8 mouse cellular contexts compared by ENCODE assay signal in the genomic region with DNA sequence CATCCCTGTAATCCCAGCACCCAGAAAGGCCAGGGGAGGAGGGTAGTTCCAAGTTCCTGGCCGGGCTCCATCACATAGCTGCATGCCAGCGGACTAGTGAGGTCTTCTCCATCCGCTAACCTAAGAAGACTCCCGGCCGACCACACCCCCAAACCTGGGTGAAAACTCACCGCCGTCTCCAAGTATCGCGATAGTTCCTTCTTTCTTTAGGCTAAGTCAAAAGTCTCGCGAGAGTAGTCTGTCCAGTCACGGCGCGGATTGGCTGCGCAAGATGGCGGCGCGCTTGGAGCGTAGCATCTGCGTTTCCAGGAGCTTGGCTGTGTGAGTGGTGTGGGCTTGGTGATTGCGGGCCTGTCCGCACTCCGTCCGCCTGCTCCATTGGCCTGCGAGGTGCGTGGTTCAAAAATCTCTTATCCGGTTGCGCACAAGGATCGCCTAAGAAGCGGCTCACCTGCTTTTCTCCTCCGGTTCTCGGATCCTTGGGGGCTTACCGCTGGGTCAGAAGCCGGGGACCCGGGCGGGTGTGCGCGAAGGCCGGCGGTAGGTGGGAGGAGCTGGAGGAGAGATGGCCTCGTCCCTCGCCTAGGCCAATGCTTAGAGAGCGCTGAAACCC. TPM values are rescaled to one million over a fixed set of nuclear protein-coding genes. Genes with fewer than 3 reads are reported as not detected.
DNase-seq lines count a peak whose midpoint lies in the region; ATAC-seq lines count a peak whose summit lies in the region.

A gene (plus strand): TSS at position 236 of the 613 bp plus-strand sequence.

- no peaks in the 10 kb centered on the region for H3K27me3 ChIP-seq in heart, embryonic 14.5 days (ENCODE audit: control insufficient read depth, insufficient read depth, low read length)
- no peaks in the 10 kb centered on the region for H3K27me3 ChIP-seq in liver, embryonic 13.5 days
- H3K27me3 ChIP-seq in stomach, embryonic 16.5 days (ENCODE audit: control insufficient read depth, insufficient read depth, low read length), result no peaks in the 10 kb centered on the region

- H3K9ac ChIP-seq in heart, embryonic 14.5 days (ENCODE audit: low read length), result peak within 1 kb of the TSS; percentile 84
- H3K9ac ChIP-seq in liver, embryonic 13.5 days, result peak within 1 kb of the TSS; percentile 80
- H3K9ac ChIP-seq in stomach, embryonic 16.5 days (ENCODE audit: low read length), result peak within 1 kb of the TSS; percentile 82

- peaks cover 25% of the 10 kb centered on the region for H3K36me3 ChIP-seq in heart, embryonic 14.5 days (ENCODE audit: control insufficient read depth, insufficient read depth, low read length)
- H3K36me3 ChIP-seq in liver, embryonic 13.5 days, result peaks cover 27% of the 10 kb centered on the region
- H3K36me3 ChIP-seq in stomach, embryonic 16.5 days (ENCODE audit: control insufficient read depth, insufficient read depth, low read length), result peaks cover 9% of the 10 kb centered on the region

- peaks cover 0 to 12% of the 10 kb centered on the region in 2 experiments; a peak in 2 of 4 replicates for H3K4me1 ChIP-seq in heart, embryonic 14.5 days (ENCODE audit: control insufficient read depth in 2 of 2, insufficient read depth in 2 of 2, low read length in 2 of 2)
- H3K4me1 ChIP-seq in liver, embryonic 13.5 days (replicated peaks), result peaks cover 28% of the 10 kb centered on the region
- H3K4me1 ChIP-seq in stomach, embryonic 16.5 days (ENCODE audit: control insufficient read depth, insufficient read depth, low read length), result peaks cover 12% of the 10 kb centered on the region

- H3K4me3 ChIP-seq in heart, embryonic 14.5 days (ENCODE audit: control insufficient read depth in 1 of 2, insufficient read depth in 1 of 2, low read depth in 1 of 2, low read length in 2 of 2), result peak within 1 kb of the TSS; percentile 80 to 90
- H3K4me3 ChIP-seq in liver, embryonic 13.5 days (replicated peaks), result peak within 1 kb of the TSS; percentile 81
- peak within 1 kb of the TSS; percentile 73 for H3K4me3 ChIP-seq in stomach, embryonic 16.5 days (replicated peaks; ENCODE audit: low read length)

- peak; percentile 97 for DNase-seq in c-Kit-negative CD71-positive TER-119-positive erythroid progenitor cells, embryonic 14.5 days (ENCODE audit: low read depth, low spot score)
- peak; percentile 96 for DNase-seq in fibroblast of lung, adult 2 months (ENCODE audit: low read depth)
- peak; percentile 97 for DNase-seq in kidney, postnatal 14 days
- peak; percentile 93 for DNase-seq in liver, embryonic 13.5 days
- DNase-seq in neural tube, embryonic 10.5 days (ENCODE audit: extremely low spot score, low spot score), result peak; percentile 93

- WGBS in heart, embryonic 14.5 days, result under 1% methylated on average over 43 of the region's 43 CpGs
- under 1% methylated on average over 43 of the region's 43 CpGs for WGBS in liver, embryonic 13.5 days (ENCODE audit: insufficient replicate concordance)
- under 1% methylated on average over 43 of the region's 43 CpGs for WGBS in stomach, embryonic 16.5 days

- peak; percentile 99 for ATAC-seq in CD4-positive, CD25-positive, alpha-beta regulatory T cell, adult 4 months
- peak; percentile 92 for ATAC-seq in heart, embryonic 14.5 days (ENCODE audit: insufficient number of reproducible peaks, insufficient read depth, low FRiP score, low read depth)
- peak; percentile 91 for ATAC-seq in liver, embryonic 13.5 days (ENCODE audit: low read depth)
- ATAC-seq in stomach, embryonic 16.5 days (ENCODE audit: insufficient read depth, low FRiP score), result peak; percentile 97

- no peaks in the 10 kb centered on the region for H3K9me3 ChIP-seq in heart, embryonic 14.5 days (ENCODE audit: control insufficient read depth, low read length)
- H3K9me3 ChIP-seq in liver, embryonic 13.5 days (replicated peaks), result no peaks in the 10 kb centered on the region
- H3K9me3 ChIP-seq in stomach, embryonic 16.5 days (replicated peaks; ENCODE audit: control insufficient read depth, low read length), result no peaks in the 10 kb centered on the region

- H3K4me2 ChIP-seq in heart, embryonic 14.5 days (ENCODE audit: low read length), result peak within 1 kb of the TSS; percentile 87
- H3K4me2 ChIP-seq in liver, embryonic 13.5 days, result peak within 1 kb of the TSS; percentile 87
- H3K4me2 ChIP-seq in stomach, embryonic 16.5 days (ENCODE audit: low read depth, low read length), result peak within 1 kb of the TSS; percentile 80

- peak within 1 kb of the TSS; percentile 92 to 95 for H3K27ac ChIP-seq in heart, embryonic 14.5 days (replicated peaks in 1 of 2; ENCODE audit: control insufficient read depth in 1 of 2, insufficient read depth in 1 of 2, low read depth in 2 of 2, low read length in 2 of 2)
- peak within 1 kb of the TSS; percentile 81 for H3K27ac ChIP-seq in liver, embryonic 13.5 days
- H3K27ac ChIP-seq in stomach, embryonic 16.5 days (ENCODE audit: low read length), result peak within 1 kb of the TSS; percentile 88

RNA-seq across cellular contexts. Expression of the gene that starts here (rescaled TPM):
- polyA plus RNA-seq in CD4-positive, CD25-positive, alpha-beta regulatory T cell, adult 4 months (2017; shearing (Covaris generic)), result 10 to 100 TPM; 29.2 to 36.8 TPM
- polyA plus RNA-seq in heart, embryonic 14.5 days (2014; fragmentation: Nextera tagmentation; extraction: Ambion mirVana), result 20.3 and 21.4 TPM in 2 replicates
- polyA plus RNA-seq in liver, embryonic 13.5 days (2015; fragmentation: Nextera tagmentation; extraction: Ambion mirVana), result 34.8 and 40.3 TPM in 2 replicates
- polyA plus RNA-seq in stomach, embryonic 16.5 days (2015; fragmentation: Nextera tagmentation; extraction: Ambion mirVana), result 39.6 and 41.8 TPM in 2 replicates

Comparison
In these comparisons a context has a peak if more than half of its experiments do, and no peak if none do; other contexts are left out.
1. Peak in every context shown above with its lines: DNase-seq, ATAC-seq, H3K4me3 ChIP-seq and H3K27ac ChIP-seq.